Mouse (Mus musculus) adrenal gland, postnatal 10 days (tissue): ENCODE measurements around the gene Tspan11. TPM values are rescaled to one million over a fixed set of nuclear protein-coding genes. Genes with fewer than 3 reads are reported as not detected.
A peak's percentile ranks its signal among the peaks of the same experiment; 100 is the strongest.

Source experiments
- DNase-seq: peaks from one replicate; pipeline ENCODE4 v3.0.0; 2021; ENCODE audit warnings: mixed read lengths
- total RNA-seq, 2 experiments: library from RNA; stranded (reverse); gene quantifications; 2 replicates each; pipeline ENCODE4 v1.2.3; 2021

Tspan11 gene
- total RNA-seq, 2 experiments from 2014 or later, result 4.1 to 5.0 TPM

- DNase-seq, result peak; percentile 53
Observed at GRCm38 (mm10) chr6:127877026-127877425, 10.4 kb upstream of the Tspan11 start.

- DNase-seq, result no peak
Observed at GRCm38 (mm10) chr6:127879472-127879871, 7.9 kb upstream of the Tspan11 start.

- DNase-seq, result no peak
Observed at GRCm38 (mm10) chr6:127886916-127887315, 473 bp upstream of the Tspan11 start.

- DNase-seq, result no peak
Observed at GRCm38 (mm10) chr6:127888581-127888980, 1.2 kb downstream of the Tspan11 start.

- DNase-seq, result no peak
Observed at GRCm38 (mm10) chr6:127893611-127894010, 6.2 kb downstream of the Tspan11 start.

GRCm38 (mm10) chr6:127894999-127895398, 7.6 kb downstream of the Tspan11 start:
- no peak for DNase-seq

GRCm38 (mm10) chr6:127896425-127896824, 9.0 kb downstream of the Tspan11 start:
- DNase-seq, result no peak

GRCm38 (mm10) chr6:127897342-127897741, 10.0 kb downstream of the Tspan11 start:
- DNase-seq, result no peak

- DNase-seq, result no peak
Observed at GRCm38 (mm10) chr6:127900062-127900461, 12.7 kb downstream of the Tspan11 start.

GRCm38 (mm10) chr6:127901261-127901660, 13.9 kb downstream of the Tspan11 start:
- DNase-seq, result no peak

- DNase-seq, result no peak
Observed at GRCm38 (mm10) chr6:127901669-127902068, 14.3 kb downstream of the Tspan11 start.

- no peak for DNase-seq
Observed at GRCm38 (mm10) chr6:127902559-127902958, 15.2 kb downstream of the Tspan11 start.

- no peak for DNase-seq
Observed at GRCm38 (mm10) chr6:127910638-127911037, 23.2 kb downstream of the Tspan11 start.

- no peak for DNase-seq
Observed at GRCm38 (mm10) chr6:127911687-127912086, 24.3 kb downstream of the Tspan11 start.

- no peak for DNase-seq
Observed at GRCm38 (mm10) chr6:127912938-127913337, 25.5 kb downstream of the Tspan11 start.

GRCm38 (mm10) chr6:127916993-127917392, 29.6 kb downstream of the Tspan11 start:
- DNase-seq, result no peak

GRCm38 (mm10) chr6:127917712-127918111, 30.3 kb downstream of the Tspan11 start:
- DNase-seq, result no peak

GRCm38 (mm10) chr6:127919491-127919890, 32.1 kb downstream of the Tspan11 start:
- peak; percentile 51 for DNase-seq

- DNase-seq, result peak; percentile 87
Observed at GRCm38 (mm10) chr6:127920652-127921051, 33.3 kb downstream of the Tspan11 start.

GRCm38 (mm10) chr6:127921996-127922395, 34.6 kb downstream of the Tspan11 start:
- no peak for DNase-seq

GRCm38 (mm10) chr6:127923296-127923695, 35.9 kb downstream of the Tspan11 start:
- no peak for DNase-seq

- no peak for DNase-seq
Observed at GRCm38 (mm10) chr6:127924750-127925149, 37.4 kb downstream of the Tspan11 start.

- no peak for DNase-seq
Observed at GRCm38 (mm10) chr6:127925915-127926314, 38.5 kb downstream of the Tspan11 start.

GRCm38 (mm10) chr6:127928682-127929081, 41.3 kb downstream of the Tspan11 start:
- DNase-seq, result no peak

- DNase-seq, result no peak
Observed at GRCm38 (mm10) chr6:127932697-127933096, 45.3 kb downstream of the Tspan11 start.
